Mouse (Mus musculus) stomach, postnatal 0 days (tissue): ENCODE data around the gene Flrt2. TPM values are rescaled to one million over a fixed set of nuclear protein-coding genes. Genes with fewer than 3 reads are reported as not detected.

Experiments
- ATAC-seq: fragments of 200-750 bp; cut with Nextera tagmentation; 2 replicates; pipeline ENCODE4 v1.8.0; 2017; ENCODE audit not compliant: low FRiP score, low TSS enrichment
- DNase-seq: peaks from one replicate; pipeline ENCODE4 v3.0.0-alpha.2; 2016; ENCODE audit warnings: low spot score
- H3K27ac ChIP-seq: fragments of 300-500 bp; sonication (generic); replicated peaks from 2 replicates; pipeline ENCODE4 v1.5.1; 2014; ENCODE audit warnings: mild to moderate bottlenecking, control low read depth
- H3K27me3 ChIP-seq: fragments of 300-500 bp; sonication (generic); 2 replicates; pipeline ENCODE4 v1.6.1; 2014; ENCODE audit warnings: low read length; ENCODE audit not compliant: control insufficient read depth, insufficient read depth
- H3K36me3 ChIP-seq: fragments of 300-500 bp; sonication (generic); 2 replicates; pipeline ENCODE4 v1.6.1; 2014; ENCODE audit warnings: low read length, mixed read lengths; ENCODE audit not compliant: control insufficient read depth, insufficient read depth
- H3K4me1 ChIP-seq: fragments of 300-500 bp; sonication (generic); replicated peaks from 2 replicates; pipeline ENCODE4 v1.6.1; 2014; ENCODE audit warnings: antibody characterized with exemption; ENCODE audit not compliant: control insufficient read depth, insufficient read depth
- H3K4me2 ChIP-seq: fragments of 300-500 bp; sonication (generic); replicated peaks from 2 replicates; pipeline ENCODE4 v1.6.1; 2014; ENCODE audit warnings: low read depth, mild to moderate bottlenecking, control low read depth, moderate library complexity
- H3K4me3 ChIP-seq: fragments of 300-500 bp; sonication (generic); 2 replicates; pipeline ENCODE4 v1.5.1; 2014; ENCODE audit warnings: low read depth, low read length, control low read depth
- H3K9ac ChIP-seq: fragments of 300-500 bp; sonication (generic); 2 replicates; pipeline ENCODE4 v1.6.1; 2014; ENCODE audit warnings: mild to moderate bottlenecking, low read length, control low read depth, mixed read lengths
- H3K9me3 ChIP-seq: fragments of 300-500 bp; sonication (generic); 2 replicates; pipeline ENCODE4 v1.6.1; 2016; ENCODE audit warnings: low read length; ENCODE audit not compliant: control insufficient read depth
- CTCF ChIP-seq: IDR thresholded peaks from 2 replicates; pipeline ENCODE4 v1.5.1; 2016; ENCODE audit warnings: antibody characterized with exemption, low read depth, mild to moderate bottlenecking, moderate library complexity
- EP300 ChIP-seq: optimal IDR thresholded peaks from 2 replicates; pipeline ENCODE3; 2016; ENCODE audit warnings: antibody characterized with exemption
- WGBS: fragments of 180-500 bp; shearing (Covaris S2); extraction: QIAGEN DNeasy Blood & Tissue Kit; methylation state at CpG from one replicate; pipeline ENCODE4 v1.1.7; 2014; 5-methylcytosine and 5-hydroxymethylcytosine counted together
- polyA plus RNA-seq: library from polyadenylated mRNA; unstranded; fragments of >200 nt; fragmentation: Nextera tagmentation; extraction: Ambion mirVana; gene quantifications from 2 replicates; pipeline ENCODE4 v1.2.1, GENCODE M21; 2015

Flrt2 gene
- polyA plus RNA-seq, 1 experiment from 2014 or later, result 6.2 TPM

DNA sequence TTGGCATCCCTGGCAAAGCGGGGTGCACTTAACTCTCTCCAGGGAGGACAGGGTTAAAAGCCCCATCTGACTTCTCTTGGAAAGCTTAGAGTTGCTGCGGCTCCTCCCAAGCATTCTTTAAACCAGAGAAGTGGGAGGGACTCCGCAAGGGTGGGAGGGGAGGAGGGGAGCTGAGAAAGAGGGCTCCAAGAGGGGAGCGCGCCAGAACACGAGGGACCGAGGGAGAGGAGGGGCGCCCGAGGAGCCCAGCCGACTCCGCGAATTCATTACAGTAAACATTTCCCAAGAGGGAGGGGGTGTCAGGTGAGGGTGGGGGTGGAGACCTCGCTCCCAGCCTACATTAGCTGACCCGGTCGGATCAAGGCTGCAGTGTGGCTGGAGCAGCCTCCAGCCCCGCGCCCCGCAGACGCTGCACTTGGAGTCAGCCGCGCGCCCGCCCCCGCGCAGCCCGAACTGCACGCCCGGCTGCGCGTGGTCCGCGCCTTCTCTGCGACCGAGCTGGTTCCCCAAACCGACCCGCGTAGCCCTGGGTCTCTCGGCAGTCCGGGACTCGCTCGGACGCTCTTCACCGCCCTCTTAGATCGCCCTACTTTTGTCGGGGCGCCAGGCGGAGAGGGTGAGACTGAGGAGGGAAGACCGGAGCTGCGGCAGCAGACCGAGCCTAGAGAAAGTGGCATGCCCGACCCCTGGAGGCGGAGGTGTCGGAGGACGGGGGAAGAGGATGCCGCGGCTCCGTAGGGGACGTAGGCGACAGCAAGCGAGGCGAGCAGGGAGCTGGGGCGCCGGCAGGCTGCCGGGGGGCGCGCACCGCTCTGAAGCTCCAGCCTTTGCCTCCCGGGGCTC lies 3.2 kb downstream of the Flrt2 start:
- Histone ChIP-seq H3K27me3 (no peaks in the 10 kb centered on the region), H3K4me3 (peak overlapping the region; percentile 81), H3K36me3 (no peaks in the 10 kb centered on the region), H3K4me1 (no peaks in the 10 kb centered on the region), H3K9me3 (no peaks in the 10 kb centered on the region), H3K4me2 (peak overlapping the region; percentile 82), H3K9ac (peak overlapping the region; percentile 72), H3K27ac (peak overlapping the region; percentile 77)
- under 1% methylated on average over 64 of the region's 68 CpGs for WGBS
- ATAC-seq (peak; percentile 82), DNase-seq (peak; percentile 63)
- TF ChIP-seq CTCF, result peak; percentile 50
- TF ChIP-seq EP300, result no peak

DNA sequence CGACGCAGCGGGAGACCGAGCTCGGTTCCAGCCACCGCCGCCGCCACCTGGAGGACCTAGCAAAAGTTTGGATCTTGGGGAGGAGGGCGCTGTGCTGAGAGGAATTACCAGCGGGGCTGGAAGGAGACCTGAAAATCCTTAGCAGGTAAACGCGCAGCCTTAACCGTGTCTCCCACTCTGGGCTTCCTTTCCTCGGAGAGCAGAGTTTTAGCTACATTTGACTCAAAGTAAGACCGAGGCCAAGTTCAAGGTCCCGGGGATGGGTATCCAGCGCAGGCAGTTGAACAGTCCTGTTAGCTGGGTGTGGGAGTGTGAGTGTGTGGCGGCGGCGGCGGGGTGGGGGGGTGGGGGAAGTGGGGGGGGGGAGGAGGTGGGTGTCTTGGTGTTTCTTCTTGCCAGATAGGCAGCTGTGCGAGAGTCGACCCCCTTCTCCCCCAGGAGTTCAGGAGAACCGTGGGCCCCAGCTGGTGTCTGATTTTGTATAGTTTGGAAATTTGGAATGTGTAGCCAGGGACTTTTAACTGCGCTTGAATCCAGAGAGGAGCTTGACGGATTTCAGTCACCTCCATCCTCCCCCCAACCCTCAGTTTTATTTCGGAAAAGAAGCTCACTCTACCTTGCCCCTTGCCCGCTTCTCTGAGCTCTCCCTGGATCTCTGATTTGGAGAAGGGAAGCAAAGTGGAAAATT lies 4.0 kb downstream of the Flrt2 start:
- Histone ChIP-seq H3K27ac (peak overlapping the region; percentile 77), H3K9me3 (no peaks in the 10 kb centered on the region), H3K4me1 (no peaks in the 10 kb centered on the region), H3K27me3 (no peaks in the 10 kb centered on the region), H3K36me3 (no peaks in the 10 kb centered on the region), H3K9ac (peak overlapping the region; percentile 72), H3K4me2 (peak overlapping the region; percentile 82), H3K4me3 (peak overlapping the region; percentile 81)
- TF ChIP-seq CTCF, result peak; percentile 39
- no peak for TF ChIP-seq EP300
- 2% methylated on average over 28 of the region's 28 CpGs for WGBS
- DNase-seq (no peak), ATAC-seq (no peak)

DNA sequence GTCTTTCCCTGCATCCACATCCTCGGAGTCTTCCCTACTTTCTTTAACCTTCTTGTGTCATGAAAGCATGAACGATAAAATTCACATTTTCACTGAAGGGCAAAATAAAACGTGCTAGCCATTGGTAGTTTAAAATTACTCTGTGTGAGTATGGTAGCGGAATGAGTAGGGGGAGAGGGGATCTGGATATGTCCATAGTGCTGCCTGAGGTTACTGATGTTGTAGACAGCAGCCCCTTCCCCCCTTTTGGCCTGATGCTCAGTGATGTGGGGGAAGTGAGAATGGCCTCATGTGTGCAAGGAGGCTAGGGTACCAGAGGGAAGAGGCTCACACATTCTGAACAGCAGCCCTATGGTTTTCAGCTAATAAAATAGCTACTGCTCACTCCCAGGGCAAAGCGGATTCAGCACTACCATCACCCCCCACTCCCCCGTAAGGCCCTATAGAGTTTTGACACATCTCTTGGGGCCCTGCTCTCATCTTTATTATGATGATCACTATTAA lies 4.5 kb downstream of the Flrt2 start:
- H3K27ac ChIP-seq, result no peak overlapping the region
- ATAC-seq (no peak), DNase-seq (no peak)
- no peaks in the 10 kb centered on the region for H3K27me3 ChIP-seq
- TF ChIP-seq CTCF, result no peak
- H3K9me3 ChIP-seq, result no peaks in the 10 kb centered on the region
- WGBS, result 9% methylated on average over 6 of the region's 6 CpGs
- peak overlapping the region; percentile 72; the same call in 1 of the 2 replicates for H3K9ac ChIP-seq
- H3K36me3 ChIP-seq, result no peaks in the 10 kb centered on the region
- H3K4me2 ChIP-seq, result peak overlapping the region; percentile 82
- H3K4me3 ChIP-seq, result peak overlapping the region; percentile 81
- no peaks in the 10 kb centered on the region for H3K4me1 ChIP-seq

DNA sequence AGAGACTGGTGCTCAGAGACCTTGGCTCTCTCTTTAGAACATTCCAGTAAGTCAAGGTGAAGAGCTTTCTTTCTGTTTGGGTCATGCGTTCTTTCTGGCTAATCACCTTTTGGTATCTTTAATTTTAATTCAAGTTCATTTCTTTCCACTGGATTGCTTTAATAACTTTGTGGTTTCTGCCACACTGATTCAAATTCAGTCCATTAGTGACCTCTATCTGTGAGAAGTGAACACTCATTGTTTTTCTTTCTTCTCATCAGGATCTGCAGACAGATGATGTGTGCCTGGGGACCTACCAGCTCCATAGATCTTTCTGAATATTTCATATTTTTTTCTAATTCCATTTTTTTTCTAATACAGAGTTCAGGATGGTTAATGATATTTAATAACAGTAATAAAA lies 6.5 kb downstream of the Flrt2 start:
- 30% methylated on average over 1 of the region's 1 CpGs for WGBS
- H3K4me2 ChIP-seq, result peak overlapping the region; percentile 82

DNA sequence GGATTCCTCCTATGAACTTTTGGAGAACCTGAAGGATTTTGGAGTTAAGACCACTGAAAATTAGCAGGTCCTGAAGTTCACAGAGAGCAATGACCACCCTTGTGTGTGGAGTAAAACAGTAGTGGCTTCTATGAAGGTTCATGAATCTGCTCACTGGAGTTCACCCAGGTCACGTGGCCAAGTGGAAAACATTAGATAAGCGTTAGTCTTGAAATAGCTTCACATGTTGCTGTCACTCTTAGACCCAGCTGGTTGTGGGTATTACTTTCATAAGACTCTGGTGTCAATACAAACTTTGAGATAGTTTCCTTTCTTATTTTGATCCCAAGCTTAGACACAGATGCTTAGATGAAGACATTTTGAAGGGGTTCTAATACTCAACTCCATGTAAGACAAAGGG lies 8.7 kb downstream of the Flrt2 start:
- DNase-seq, result no peak
- WGBS, result 67% methylated on average over 2 of the region's 2 CpGs
- no peak for TF ChIP-seq EP300
- no peak overlapping the region for H3K4me2 ChIP-seq
- no peaks in the 10 kb centered on the region for H3K36me3 ChIP-seq
- H3K9ac ChIP-seq, result no peak overlapping the region
- no peak overlapping the region for H3K27ac ChIP-seq
- no peaks in the 10 kb centered on the region for H3K27me3 ChIP-seq
- no peaks in the 10 kb centered on the region for H3K4me1 ChIP-seq
- H3K9me3 ChIP-seq, result no peaks in the 10 kb centered on the region
- ATAC-seq, result no peak
- H3K4me3 ChIP-seq, result no peak overlapping the region

More for the DNA sequence above, 6.5 kb downstream of the Flrt2 start:
- H3K36me3 ChIP-seq, result no peaks in the 10 kb centered on the region
- no peaks in the 10 kb centered on the region for H3K27me3 ChIP-seq
- ATAC-seq (no peak), DNase-seq (no peak)
- H3K27ac ChIP-seq, result no peak overlapping the region
- H3K9me3 ChIP-seq, result no peaks in the 10 kb centered on the region
- no peak overlapping the region for H3K9ac ChIP-seq
- no peaks in the 10 kb centered on the region for H3K4me1 ChIP-seq
- TF ChIP-seq EP300, result no peak
- peak; percentile 68 for TF ChIP-seq CTCF
- H3K4me3 ChIP-seq, result peak overlapping the region; percentile 81

DNA sequence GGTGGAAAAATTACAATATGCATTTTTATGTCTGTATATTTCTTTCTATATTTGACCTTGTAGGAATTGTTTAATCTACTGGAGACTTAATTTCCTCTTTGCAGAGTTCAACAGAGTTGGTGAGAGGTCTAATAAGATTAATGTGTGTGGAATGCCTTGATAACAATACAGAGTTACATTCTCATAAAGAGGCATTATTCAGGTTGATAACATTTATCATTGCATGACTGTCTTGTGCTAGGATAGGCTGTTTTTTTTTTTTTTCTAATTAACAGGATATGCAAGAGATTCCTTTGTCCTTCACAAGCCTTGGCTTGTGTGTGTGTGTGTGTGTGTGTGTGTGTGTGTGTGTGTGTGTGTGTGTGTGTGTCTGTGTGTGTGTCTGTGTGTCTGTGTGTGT lies 9.6 kb downstream of the Flrt2 start:
- no peak overlapping the region for H3K4me2 ChIP-seq
- no peak overlapping the region for H3K4me3 ChIP-seq
- no peak overlapping the region for H3K9ac ChIP-seq
- no peaks in the 10 kb centered on the region for H3K9me3 ChIP-seq
- no peaks in the 10 kb centered on the region for H3K4me1 ChIP-seq
- H3K27me3 ChIP-seq, result no peaks in the 10 kb centered on the region
- no peak for DNase-seq
- H3K36me3 ChIP-seq, result no peaks in the 10 kb centered on the region
- no peak overlapping the region for H3K27ac ChIP-seq
- TF ChIP-seq EP300 (no peak), CTCF (no peak)
- ATAC-seq, result no peak
